Mouse (Mus musculus): ENCODE results near the gene Dph2. TPM values are rescaled to one million over a fixed set of nuclear protein-coding genes. Genes with fewer than 3 reads are reported as not detected.
A peak's percentile ranks its signal among the peaks of the same experiment; 100 is the strongest.

The Dph2 gene
- total and polyA plus RNA-seq, 2 experiments from 2014 or later: 16.7 to 22.3 TPM

- peak within 1 kb of the TSS; percentile 93 for H3K4me3 ChIP-seq (ENCODE audit: low read depth, low read length)
- H3K27me3 ChIP-seq (ENCODE audit: insufficient read depth, low read length): no peaks in the 10 kb centered on the region
- peak within 1 kb of the TSS; percentile 90 for H3K4me2 ChIP-seq (ENCODE audit: low read depth)
- under 1% methylated on average over 37 of the region's 37 CpGs for WGBS
- TF ChIP-seq CTCF (IDR thresholded peaks at IDR 0.05; ENCODE audit: low read depth): no peak
- H3K36me3 ChIP-seq (ENCODE audit: insufficient read depth): peaks cover 26% of the 10 kb centered on the region
- ATAC-seq (peak; percentile 89), DNase-seq (peak; percentile 94)
- peak within 1 kb of the TSS; percentile 72 for H3K27ac ChIP-seq (ENCODE audit: low read depth, low read length)
- H3K9me3 ChIP-seq (ENCODE audit: low read length): no peaks in the 10 kb centered on the region
- peaks cover 19% of the 10 kb centered on the region for H3K4me1 ChIP-seq (ENCODE audit: insufficient read depth)
- H3K9ac ChIP-seq: peak within 1 kb of the TSS; percentile 91
These were observed 4.7 kb downstream of the Dph2 start, which contains the start of gene Atp6v0b for GRCm38 (mm10) chr4:117887133-117887532. Gene Atp6v0b, minus strand, starts transcription at chr4:117887333.

GRCm38 (mm10) chr4:117886644-117887043 lies 5.2 kb downstream of the Dph2 start:
- peak overlapping the region; percentile 93 for H3K4me3 ChIP-seq (ENCODE audit: low read depth, low read length)
- H3K9me3 ChIP-seq (ENCODE audit: low read length): no peaks in the 10 kb centered on the region
- H3K36me3 ChIP-seq (ENCODE audit: insufficient read depth): peaks cover 26% of the 10 kb centered on the region
- WGBS: 2% methylated on average over 24 of the region's 24 CpGs
- peak overlapping the region; percentile 72; the same call in 1 of the 2 replicates for H3K27ac ChIP-seq (ENCODE audit: low read depth, low read length)
- DNase-seq (no peak), ATAC-seq (no peak; the same call in 1 of the 2 replicates)
- H3K9ac ChIP-seq: peak overlapping the region; percentile 91
- H3K27me3 ChIP-seq (ENCODE audit: insufficient read depth, low read length): no peaks in the 10 kb centered on the region
- peaks cover 22% of the 10 kb centered on the region for H3K4me1 ChIP-seq (ENCODE audit: insufficient read depth)
- peak overlapping the region; percentile 90 for H3K4me2 ChIP-seq (ENCODE audit: low read depth)
- no peak for TF ChIP-seq CTCF (IDR thresholded peaks at IDR 0.05; ENCODE audit: low read depth)

- peak overlapping the region; percentile 90 for H3K4me2 ChIP-seq (ENCODE audit: low read depth)
- no peaks in the 10 kb centered on the region for H3K9me3 ChIP-seq (ENCODE audit: low read length)
- no peak for DNase-seq
- H3K27me3 ChIP-seq (ENCODE audit: insufficient read depth, low read length): no peaks in the 10 kb centered on the region
- peaks cover 26% of the 10 kb centered on the region for H3K36me3 ChIP-seq (ENCODE audit: insufficient read depth)
- H3K4me3 ChIP-seq (ENCODE audit: low read depth, low read length): peak overlapping the region; percentile 93; the same call in 1 of the 2 replicates
- H3K4me1 ChIP-seq (ENCODE audit: insufficient read depth): peaks cover 16% of the 10 kb centered on the region
- H3K9ac ChIP-seq: no peak overlapping the region
- H3K27ac ChIP-seq (ENCODE audit: low read depth, low read length): no peak overlapping the region
- 78% methylated on average over 9 of the region's 9 CpGs for WGBS
- ATAC-seq: no peak
- TF ChIP-seq CTCF (IDR thresholded peaks at IDR 0.05; ENCODE audit: low read depth): no peak
These were observed 5.8 kb downstream of the Dph2 start for GRCm38 (mm10) chr4:117885994-117886393.

GRCm38 (mm10) chr4:117885093-117885492 lies 6.7 kb downstream of the Dph2 start:
- no peak for DNase-seq
- H3K9me3 ChIP-seq (ENCODE audit: low read length): no peaks in the 10 kb centered on the region
- H3K4me2 ChIP-seq (ENCODE audit: low read depth): no peak overlapping the region
- peaks cover 16% of the 10 kb centered on the region for H3K4me1 ChIP-seq (ENCODE audit: insufficient read depth)
- no peaks in the 10 kb centered on the region for H3K27me3 ChIP-seq (ENCODE audit: insufficient read depth, low read length)
- no peak for ATAC-seq
- H3K9ac ChIP-seq: no peak overlapping the region
- no peak overlapping the region for H3K4me3 ChIP-seq (ENCODE audit: low read depth, low read length)
- 94% methylated on average over 10 of the region's 10 CpGs for WGBS
- no peak overlapping the region for H3K27ac ChIP-seq (ENCODE audit: low read depth, low read length)
- no peak for TF ChIP-seq CTCF (IDR thresholded peaks at IDR 0.05; ENCODE audit: low read depth)
- H3K36me3 ChIP-seq (ENCODE audit: insufficient read depth): peaks cover 31% of the 10 kb centered on the region

GRCm38 (mm10) chr4:117884146-117884545 lies 7.7 kb downstream of the Dph2 start:
- 82% methylated on average over 1 of the region's 1 CpGs for WGBS
- no peak for DNase-seq
- no peak for TF ChIP-seq CTCF (IDR thresholded peaks at IDR 0.05; ENCODE audit: low read depth)
- Histone ChIP-seq H3K4me3 (ENCODE audit: low read depth, low read length) (peak overlapping the region; percentile 83; the same call in 1 of the 2 replicates), H3K27ac (ENCODE audit: low read depth, low read length) (no peak overlapping the region), H3K4me2 (ENCODE audit: low read depth) (peak overlapping the region; percentile 84), H3K36me3 (ENCODE audit: insufficient read depth) (peaks cover 30% of the 10 kb centered on the region), H3K9me3 (ENCODE audit: low read length) (no peaks in the 10 kb centered on the region), H3K27me3 (ENCODE audit: insufficient read depth, low read length) (no peaks in the 10 kb centered on the region), H3K9ac (0 out of 2 replicates have a peak overlapping the region, but pooled peaks have one; percentile 87), H3K4me1 (ENCODE audit: insufficient read depth) (peaks cover 16% of the 10 kb centered on the region)
- no peak for ATAC-seq

- DNase-seq (peak; percentile 78), ATAC-seq (peak; percentile 64)
- no peaks in the 10 kb centered on the region for H3K27me3 ChIP-seq (ENCODE audit: insufficient read depth, low read length)
- peak within 1 kb of the TSS; percentile 84 for H3K4me2 ChIP-seq (ENCODE audit: low read depth)
- peaks cover 32% of the 10 kb centered on the region for H3K36me3 ChIP-seq (ENCODE audit: insufficient read depth)
- WGBS: 2% methylated on average over 77 of the region's 103 CpGs
- peak; percentile 54 for TF ChIP-seq CTCF (IDR thresholded peaks at IDR 0.05; ENCODE audit: low read depth)
- H3K9me3 ChIP-seq (ENCODE audit: low read length): no peaks in the 10 kb centered on the region
- peak within 1 kb of the TSS; percentile 84 for H3K27ac ChIP-seq (ENCODE audit: low read depth, low read length)
- H3K4me1 ChIP-seq (ENCODE audit: insufficient read depth): peaks cover 16% of the 10 kb centered on the region
- H3K9ac ChIP-seq: peak within 1 kb of the TSS; percentile 87
- H3K4me3 ChIP-seq (ENCODE audit: low read depth, low read length): peak within 1 kb of the TSS; percentile 83
These were observed 8.8 kb downstream of the Dph2 start, which contains the start of gene B4galt2 for GRCm38 (mm10) chr4:117882701-117883691. Gene B4galt2, minus strand, starts transcription at chr4:117883487.

GRCm38 (mm10) chr4:117878703-117879102 lies 13.1 kb downstream of the Dph2 start:
- Histone ChIP-seq H3K27me3 (ENCODE audit: insufficient read depth, low read length) (no peaks in the 10 kb centered on the region), H3K36me3 (ENCODE audit: insufficient read depth) (peaks cover 55% of the 10 kb centered on the region), H3K4me1 (ENCODE audit: insufficient read depth) (peaks cover 6% of the 10 kb centered on the region), H3K9me3 (ENCODE audit: low read length) (no peaks in the 10 kb centered on the region), H3K9ac (no peak overlapping the region), H3K4me2 (ENCODE audit: low read depth) (no peak overlapping the region), H3K27ac (ENCODE audit: low read depth, low read length) (no peak overlapping the region), H3K4me3 (ENCODE audit: low read depth, low read length) (no peak overlapping the region)
- ATAC-seq (no peak), DNase-seq (no peak)
- TF ChIP-seq CTCF (IDR thresholded peaks at IDR 0.05; ENCODE audit: low read depth): no peak
- 84% methylated on average over 5 of the region's 5 CpGs for WGBS

Data from forebrain, postnatal 0 days (tissue).